Mouse (Mus musculus) MEL (cell line): ENCODE measurements at regions not wholly inside any gene's neighbourhood (a gene's known extent, or its start where the extent isn't known, plus 50 kb on each side); places are given as distances from the start of the nearest gene placed in this dataset.

Experiments used
- CHD1 ChIP-seq: IDR thresholded peaks from 2 replicates; pipeline ENCODE4 v1.6.1; 2012; ENCODE audit warnings: low read depth, mild to moderate bottlenecking, inconsistent platforms, low read length, improper control_type of control experiment
- CTCF ChIP-seq, 3 experiments: IDR thresholded peaks in 2 of 3; conservative IDR thresholded peaks in 1 of 3; 2 replicates each; pipeline ENCODE4 v1.5.1; 2011 to 2012; ENCODE audit warnings: low read length in 3 of 3, low read depth in 2 of 3, mild to moderate bottlenecking in 2 of 3, improper control_type of control experiment in 1 of 3, inconsistent platforms in 1 of 3, mixed read lengths in 1 of 3, moderate library complexity in 1 of 3; ENCODE audit not compliant: control insufficient read depth in 1 of 3, insufficient read depth in 1 of 3, poor library complexity in 1 of 3, severe bottlenecking in 1 of 3
- E2F4 ChIP-seq: IDR thresholded peaks from 2 replicates; pipeline ENCODE4 v1.6.1; 2011; ENCODE audit warnings: low read depth, low read length, improper control_type of control experiment, borderline replicate concordance
- KAT2A ChIP-seq: conservative IDR thresholded peaks from 2 replicates; pipeline ENCODE4 v1.6.1; 2012; ENCODE audit warnings: low read depth, low read length, improper control_type of control experiment, inconsistent platforms
- MAX ChIP-seq: IDR thresholded peaks from 2 replicates; pipeline ENCODE4 v1.6.1; 2011; ENCODE audit warnings: low read length, improper control_type of control experiment
- MEF2A ChIP-seq: IDR thresholded peaks from 2 replicates; pipeline ENCODE4 v1.6.1; 2014; ENCODE audit warnings: low read depth, mild to moderate bottlenecking, inconsistent platforms, low read length, improper control_type of control experiment; ENCODE audit not compliant: poor library complexity, insufficient replicate concordance, severe bottlenecking; ENCODE audit errors: extremely low read depth
- MXI1 ChIP-seq: IDR thresholded peaks from 2 replicates; pipeline ENCODE4 v1.6.1; 2011; ENCODE audit warnings: mild to moderate bottlenecking, low read depth, low read length, improper control_type of control experiment
- POLR2A ChIP-seq, 2 experiments: IDR thresholded peaks; 2 replicates each; pipeline ENCODE4 v1.6.1; 2011 to 2012; ENCODE audit warnings: low read length in 2 of 2, mild to moderate bottlenecking in 2 of 2, control low read depth in 1 of 2, improper control_type of control experiment in 1 of 2, low read depth in 1 of 2, moderate library complexity in 1 of 2; ENCODE audit not compliant: control insufficient read depth in 1 of 2, insufficient read depth in 1 of 2, poor library complexity in 1 of 2
- POLR2AphosphoS2 ChIP-seq: IDR thresholded peaks from 2 replicates; pipeline ENCODE4 v1.6.1; 2011; ENCODE audit warnings: low read length, improper control_type of control experiment
- POLR2AphosphoS5 ChIP-seq: IDR thresholded peaks from 2 replicates; pipeline ENCODE4 v1.6.1; 2012; ENCODE audit warnings: low read depth, borderline replicate concordance, mild to moderate bottlenecking, inconsistent platforms, low read length, moderate library complexity, mixed read lengths

DNA sequence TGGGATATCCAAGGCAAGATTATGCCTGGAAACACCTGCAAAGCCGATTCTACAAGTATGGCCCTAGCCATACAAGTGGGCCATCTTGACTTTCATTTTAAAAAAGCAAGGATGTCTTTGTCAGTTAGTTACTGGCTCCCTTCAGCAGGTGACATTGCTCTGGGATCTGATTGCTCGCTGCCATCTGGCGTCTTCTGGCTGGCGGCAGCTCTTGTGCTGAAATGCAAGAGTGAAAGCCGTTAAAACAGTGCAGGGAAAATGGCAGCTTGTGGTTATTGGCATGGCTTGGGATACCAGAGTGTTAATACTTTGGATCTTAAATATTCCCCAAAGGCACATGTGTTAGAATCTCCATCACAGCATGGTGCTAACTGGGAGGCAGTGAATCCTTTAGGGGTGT, 105.0 kb upstream of the Ly86 start:
- TF ChIP-seq MXI1 (no peak), MAX (no peak), POLR2AphosphoS5 (no peak), CTCF (IDR thresholded peaks at IDR 0.05 in 2 of 3, conservative IDR thresholded peaks at IDR 0.05 in 1 of 3; ENCODE audit: control insufficient read depth in 1 of 3, insufficient read depth in 1 of 3, low read depth in 2 of 3, low read length in 3 of 3, poor library complexity in 1 of 3, severe bottlenecking in 1 of 3) (no peak), CHD1 (no peak), POLR2AphosphoS2 (no peak), POLR2A (IDR thresholded peaks at IDR 0.05; ENCODE audit: control insufficient read depth in 1 of 2, insufficient read depth in 1 of 2, low read depth in 1 of 2, low read length in 2 of 2, poor library complexity in 1 of 2) (no peak), KAT2A (no peak), MEF2A (no peak), E2F4 (no peak)
